Mouse (Mus musculus) lung, embryonic 16.5 days (tissue): ENCODE measurements around the gene 6030445D17Rik. TPM values are rescaled to one million over a fixed set of nuclear protein-coding genes. Genes with fewer than 3 reads are reported as not detected.

Source experiments
- ATAC-seq: fragments of 200-750 bp; cut with Nextera tagmentation; 2 replicates; pipeline ENCODE4 v1.8.0; 2017; ENCODE audit warnings: low read depth, mild to moderate bottlenecking, moderate library complexity
- H3K27ac ChIP-seq: fragments of 300-500 bp; sonication (generic); 2 replicates; pipeline ENCODE4 v1.5.1; 2014; ENCODE audit warnings: mild to moderate bottlenecking, control low read depth, low read length
- H3K27me3 ChIP-seq: fragments of 300-500 bp; sonication (generic); 2 replicates; pipeline ENCODE4 v1.6.1; 2014; ENCODE audit warnings: low read depth, low read length, mixed read lengths; ENCODE audit not compliant: control insufficient read depth, insufficient read depth
- H3K36me3 ChIP-seq: fragments of 300-500 bp; sonication (generic); 2 replicates; pipeline ENCODE4 v1.6.1; 2014; ENCODE audit warnings: low read length; ENCODE audit not compliant: control insufficient read depth, insufficient read depth
- H3K4me1 ChIP-seq: fragments of 300-500 bp; sonication (generic); replicated peaks from 2 replicates; pipeline ENCODE4 v1.6.1; 2014; ENCODE audit warnings: low read length, mixed read lengths; ENCODE audit not compliant: control insufficient read depth, insufficient read depth
- H3K4me2 ChIP-seq: fragments of 300-500 bp; sonication (generic); 2 replicates; pipeline ENCODE4 v1.6.1; 2014; ENCODE audit warnings: low read depth, low read length, control low read depth
- H3K4me3 ChIP-seq: fragments of 300-500 bp; sonication (generic); 2 replicates; pipeline ENCODE4 v1.5.1; 2014; ENCODE audit warnings: mild to moderate bottlenecking, low read length, control low read depth
- H3K9ac ChIP-seq: fragments of 300-500 bp; sonication (generic); 2 replicates; pipeline ENCODE4 v1.6.1; 2014; ENCODE audit warnings: low read length, control low read depth
- H3K9me3 ChIP-seq: fragments of 300-500 bp; sonication (generic); 2 replicates; pipeline ENCODE4 v1.6.1; 2016; ENCODE audit warnings: low read length; ENCODE audit not compliant: control insufficient read depth
- WGBS: fragments of 180-500 bp; shearing (Covaris S2); extraction: QIAGEN DNeasy Blood & Tissue Kit; methylation state at CpG from one replicate; pipeline ENCODE4 v1.1.7; 2014; 5-methylcytosine and 5-hydroxymethylcytosine counted together
- polyA plus RNA-seq: library from polyadenylated mRNA; unstranded; fragments of >200 nt; fragmentation: Nextera tagmentation; extraction: Ambion mirVana; gene quantifications from 2 replicates; pipeline ENCODE4 v1.2.1, GENCODE M21; 2015

Gene 6030445D17Rik
- polyA plus RNA-seq, 1 experiment from 2014 or later = 0.23 TPM

- no peak overlapping the region for H3K9ac ChIP-seq
- H3K4me1 ChIP-seq = peaks cover 3% of the 10 kb centered on the region; the same call in 1 of the 2 replicates
- no peaks in the 10 kb centered on the region for H3K27me3 ChIP-seq
- no peaks in the 10 kb centered on the region for H3K36me3 ChIP-seq
- H3K4me3 ChIP-seq = no peak overlapping the region
- no peaks in the 10 kb centered on the region for H3K9me3 ChIP-seq
- no peak for ATAC-seq
- H3K4me2 ChIP-seq = no peak overlapping the region
- H3K27ac ChIP-seq = no peak overlapping the region
- 50% methylated on average over 2 of the region's 2 CpGs for WGBS
These were observed 43.6 kb downstream of the 6030445D17Rik start for GRCm38 (mm10) chr4:136505426-136506215.

GRCm38 (mm10) chr4:136509857-136510256, 47.8 kb downstream of the 6030445D17Rik start:
- WGBS = 71% methylated on average over 1 of the region's 1 CpGs

GRCm38 (mm10) chr4:136511708-136512107, 49.7 kb downstream of the 6030445D17Rik start:
- no peak for ATAC-seq
- Histone ChIP-seq H3K27me3 (no peaks in the 10 kb centered on the region), H3K9me3 (no peaks in the 10 kb centered on the region), H3K4me3 (no peak overlapping the region), H3K36me3 (no peaks in the 10 kb centered on the region), H3K9ac (no peak overlapping the region), H3K4me1 (peaks cover 18% of the 10 kb centered on the region), H3K4me2 (no peak overlapping the region), H3K27ac (no peak overlapping the region; the same call in 1 of the 2 replicates)
- 38% methylated on average over 4 of the region's 4 CpGs for WGBS

More at GRCm38 (mm10) chr4:136509857-136510256, 47.8 kb downstream of the 6030445D17Rik start:
- Histone ChIP-seq H3K4me1 (peaks cover 13% of the 10 kb centered on the region), H3K4me3 (no peak overlapping the region), H3K9me3 (no peaks in the 10 kb centered on the region), H3K27me3 (no peaks in the 10 kb centered on the region), H3K36me3 (no peaks in the 10 kb centered on the region), H3K4me2 (no peak overlapping the region), H3K9ac (no peak overlapping the region), H3K27ac (no peak overlapping the region)
- ATAC-seq = no peak

GRCm38 (mm10) chr4:136512905-136513304, 50.9 kb downstream of the 6030445D17Rik start:
- ATAC-seq = no peak
- no peak overlapping the region for H3K27ac ChIP-seq
- H3K36me3 ChIP-seq = no peaks in the 10 kb centered on the region
- no peak overlapping the region for H3K9ac ChIP-seq
- H3K4me1 ChIP-seq = peaks cover 18% of the 10 kb centered on the region
- H3K27me3 ChIP-seq = no peaks in the 10 kb centered on the region
- no peak overlapping the region for H3K4me3 ChIP-seq
- H3K9me3 ChIP-seq = no peaks in the 10 kb centered on the region
- H3K4me2 ChIP-seq = no peak overlapping the region

Other genes with a start within 250 kb of the 6030445D17Rik start
- 20.3 and 22.9 TPM in 2 replicates for gene Tcea3, start 214.5 kb upstream of the 6030445D17Rik start, polyA plus RNA-seq
- gene Zfp46, start 177.6 kb upstream of the 6030445D17Rik start, polyA plus RNA-seq = 27.6 and 28.1 TPM in 2 replicates
- gene Hnrnpr, start 151.3 kb upstream of the 6030445D17Rik start, polyA plus RNA-seq = 146 and 158 TPM in 2 replicates
- gene Htr1d, start 38.7 kb upstream of the 6030445D17Rik start, polyA plus RNA-seq = not detected in 2 replicates
- 100 and 115 TPM in 2 replicates for gene Luzp1, start 7.5 kb downstream of the 6030445D17Rik start, polyA plus RNA-seq
- gene Kdm1a, start 140.5 kb downstream of the 6030445D17Rik start, polyA plus RNA-seq = 20.0 and 24.9 TPM in 2 replicates
- not detected in 2 replicates for gene Tex46, start 148.2 kb downstream of the 6030445D17Rik start, polyA plus RNA-seq
- not detected in 2 replicates for gene Lactbl1, start 160.4 kb downstream of the 6030445D17Rik start, polyA plus RNA-seq